Mouse (Mus musculus) erythroblast, embryonic 14.5 days (primary cell): Measurements from ENCODE around the gene Lrrc2. TPM values are rescaled to one million over a fixed set of nuclear protein-coding genes. Genes with fewer than 3 reads are reported as not detected.

Source experiments
- H3K27me3 ChIP-seq: 2 replicates; pipeline ENCODE4 v1.6.1; 2012; ENCODE audit warnings: inconsistent platforms; ENCODE audit not compliant: control insufficient read depth
- H3K36me3 ChIP-seq: 2 replicates; pipeline ENCODE4 v1.6.1; 2012; ENCODE audit warnings: mild to moderate bottlenecking, inconsistent platforms; ENCODE audit not compliant: control insufficient read depth
- H3K4me1 ChIP-seq: 2 replicates; pipeline ENCODE4 v1.6.1; 2012; ENCODE audit warnings: inconsistent platforms; ENCODE audit not compliant: control insufficient read depth
- H3K4me3 ChIP-seq: replicated peaks from 2 replicates; pipeline ENCODE3; 2012; ENCODE audit warnings: moderate library complexity, mild to moderate bottlenecking, inconsistent platforms
- H3K9me3 ChIP-seq: 2 replicates; pipeline ENCODE4 v1.6.1; 2012; ENCODE audit warnings: low read length, inconsistent platforms, mixed read lengths; ENCODE audit not compliant: control insufficient read depth
- GATA1 ChIP-seq: IDR thresholded peaks from 2 replicates; pipeline ENCODE4 v1.6.1; 2012; ENCODE audit warnings: low read length, inconsistent platforms, mixed read lengths
- TAL1 ChIP-seq: IDR thresholded peaks from 3 replicates; pipeline ENCODE4 v1.6.1; 2012; ENCODE audit warnings: low read length, inconsistent platforms, mixed read lengths
- polyA plus RNA-seq: library from polyadenylated mRNA; stranded (reverse); fragments of >175 nt; gene quantifications from 2 replicates; pipeline ENCODE4 v1.2.3, GENCODE M21; 2012

Gene Lrrc2
- polyA plus RNA-seq, 1 experiment, result not detected

GRCm38 (mm10) chr9:110979411-110979810 is 28.1 kb downstream of the Lrrc2 start:
- H3K27me3 ChIP-seq, result no peaks in the 10 kb centered on the region
- TF ChIP-seq TAL1 (no peak), GATA1 (no peak)
- no peaks in the 10 kb centered on the region for H3K9me3 ChIP-seq
- H3K4me3 ChIP-seq, result no peak overlapping the region
- H3K4me1 ChIP-seq, result no peaks in the 10 kb centered on the region
- no peaks in the 10 kb centered on the region for H3K36me3 ChIP-seq

GRCm38 (mm10) chr9:110982351-110982750 is 31.0 kb downstream of the Lrrc2 start:
- no peaks in the 10 kb centered on the region for H3K27me3 ChIP-seq
- no peaks in the 10 kb centered on the region; the same call in 1 of the 2 replicates for H3K9me3 ChIP-seq
- no peak overlapping the region for H3K4me3 ChIP-seq
- TF ChIP-seq GATA1 (no peak), TAL1 (no peak)
- no peaks in the 10 kb centered on the region for H3K4me1 ChIP-seq
- peaks cover 2% of the 10 kb centered on the region; the same call in 1 of the 2 replicates for H3K36me3 ChIP-seq

GRCm38 (mm10) chr9:110984096-110984495 is 32.8 kb downstream of the Lrrc2 start:
- Histone ChIP-seq H3K4me3 (no peak overlapping the region), H3K9me3 (no peaks in the 10 kb centered on the region; the same call in 1 of the 2 replicates), H3K27me3 (no peaks in the 10 kb centered on the region), H3K36me3 (peaks cover 2% of the 10 kb centered on the region; the same call in 1 of the 2 replicates), H3K4me1 (no peaks in the 10 kb centered on the region)
- no peak for TF ChIP-seq GATA1
- TF ChIP-seq TAL1, result no peak

GRCm38 (mm10) chr9:110985541-110985940 is 34.2 kb downstream of the Lrrc2 start:
- Histone ChIP-seq H3K4me3 (no peak overlapping the region), H3K4me1 (no peaks in the 10 kb centered on the region), H3K27me3 (no peaks in the 10 kb centered on the region), H3K36me3 (peaks cover 2% of the 10 kb centered on the region; the same call in 1 of the 2 replicates), H3K9me3 (no peaks in the 10 kb centered on the region; the same call in 1 of the 2 replicates)
- TF ChIP-seq TAL1 (no peak), GATA1 (no peak)

- no peak for TF ChIP-seq TAL1
- TF ChIP-seq GATA1, result no peak
- no peaks in the 10 kb centered on the region for H3K27me3 ChIP-seq
- H3K36me3 ChIP-seq, result peaks cover 2% of the 10 kb centered on the region; the same call in 1 of the 2 replicates
- H3K4me3 ChIP-seq, result no peak overlapping the region
- H3K4me1 ChIP-seq, result no peaks in the 10 kb centered on the region; the same call in 1 of the 2 replicates
- no peaks in the 10 kb centered on the region; the same call in 1 of the 2 replicates for H3K9me3 ChIP-seq
These were observed 34.6 kb downstream of the Lrrc2 start for GRCm38 (mm10) chr9:110985951-110986350.

GRCm38 (mm10) chr9:110987331-110987730 is 36.0 kb downstream of the Lrrc2 start:
- Histone ChIP-seq H3K4me1 (no peaks in the 10 kb centered on the region; the same call in 1 of the 2 replicates), H3K9me3 (no peaks in the 10 kb centered on the region; the same call in 1 of the 2 replicates), H3K27me3 (no peaks in the 10 kb centered on the region), H3K36me3 (peaks cover 2% of the 10 kb centered on the region; the same call in 1 of the 2 replicates), H3K4me3 (peak overlapping the region; percentile 28)
- TF ChIP-seq TAL1 (no peak), GATA1 (no peak)

- no peaks in the 10 kb centered on the region; the same call in 1 of the 2 replicates for H3K4me1 ChIP-seq
- no peak for TF ChIP-seq TAL1
- no peak for TF ChIP-seq GATA1
- peaks cover 2% of the 10 kb centered on the region; the same call in 1 of the 2 replicates for H3K36me3 ChIP-seq
- H3K27me3 ChIP-seq, result no peaks in the 10 kb centered on the region
- H3K9me3 ChIP-seq, result no peaks in the 10 kb centered on the region; the same call in 1 of the 2 replicates
- no peak overlapping the region for H3K4me3 ChIP-seq
These were observed 36.7 kb downstream of the Lrrc2 start for GRCm38 (mm10) chr9:110988078-110988477.

GRCm38 (mm10) chr9:110989141-110989540 is 37.8 kb downstream of the Lrrc2 start:
- peak overlapping the region; percentile 7 for H3K4me3 ChIP-seq
- TF ChIP-seq GATA1 (no peak), TAL1 (no peak)

GRCm38 (mm10) chr9:110989543-110989942 is 38.2 kb downstream of the Lrrc2 start:
- Histone ChIP-seq H3K4me3 (peak overlapping the region; percentile 7), H3K36me3 (peaks cover 2% of the 10 kb centered on the region; the same call in 1 of the 2 replicates), H3K4me1 (peaks cover under 1% of the 10 kb centered on the region), H3K27me3 (no peaks in the 10 kb centered on the region), H3K9me3 (no peaks in the 10 kb centered on the region; the same call in 1 of the 2 replicates)
- TF ChIP-seq GATA1 (no peak), TAL1 (no peak)

More at GRCm38 (mm10) chr9:110989141-110989540, 37.8 kb downstream of the Lrrc2 start:
- Histone ChIP-seq H3K36me3 (peaks cover 2% of the 10 kb centered on the region; the same call in 1 of the 2 replicates), H3K4me1 (no peaks in the 10 kb centered on the region; the same call in none of the 2 replicates), H3K9me3 (no peaks in the 10 kb centered on the region; the same call in 1 of the 2 replicates), H3K27me3 (no peaks in the 10 kb centered on the region)

- Histone ChIP-seq H3K9me3 (no peaks in the 10 kb centered on the region; the same call in 1 of the 2 replicates), H3K36me3 (peaks cover 2% of the 10 kb centered on the region; the same call in 1 of the 2 replicates), H3K27me3 (no peaks in the 10 kb centered on the region), H3K4me1 (peaks cover 6% of the 10 kb centered on the region), H3K4me3 (peak within 1 kb of the TSS; percentile 7)
- TF ChIP-seq TAL1 (no peak), GATA1 (no peak)
These were observed 38.9 kb downstream of the Lrrc2 start, which contains the start of gene Rtp3 for GRCm38 (mm10) chr9:110990204-110990603. Rtp3 (minus strand) TSS chr9:110990583.
